In the genomic region with DNA sequence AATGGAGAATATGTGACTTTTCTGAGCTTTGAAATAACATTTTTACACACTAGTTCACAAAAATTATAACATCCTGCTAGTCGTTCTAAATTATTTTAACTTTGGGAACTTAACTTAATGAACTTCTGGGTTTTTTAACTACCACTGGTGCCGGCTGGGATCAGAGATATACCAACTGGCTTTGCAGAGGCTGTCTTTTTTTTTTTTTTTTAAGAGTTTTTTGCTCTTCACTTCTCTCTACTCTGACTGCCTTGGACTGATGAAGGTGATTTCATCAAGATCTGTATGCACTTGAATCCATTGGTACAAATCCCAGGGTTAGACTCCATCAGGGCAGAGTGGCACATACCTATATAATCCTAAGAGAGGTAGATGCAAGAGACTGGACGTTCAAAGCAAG, we compare ENCODE assay signal across 22 mouse cellular contexts. TPM values are rescaled to one million over a fixed set of nuclear protein-coding genes. Genes with fewer than 3 reads are reported as not detected.
DNase-seq lines count a peak whose midpoint lies in the region; ATAC-seq and TF ChIP-seq lines count a peak whose summit lies in the region.
"Had no signal": no experiment of that assay in that cellular context is flagged by ENCODE, and none has a peak within 500 bp of the region (broad histone marks: within the 10 kb centered on the region; RNA-seq: fewer than 3 reads in every experiment).

No protein-coding gene starts in this region.

- TF ChIP-seq CTCF in liver, postnatal 0 days (IDR thresholded peaks at IDR 0.05; ENCODE audit: low read depth): no peak

- H3K27me3 ChIP-seq in liver, embryonic 11.5 days (replicated peaks; ENCODE audit: control insufficient read depth, insufficient read depth, low read length): no peaks in the 10 kb centered on the region
- no peaks in the 10 kb centered on the region for H3K27me3 ChIP-seq in liver, postnatal 0 days (ENCODE audit: insufficient read depth, low read length)
- H3K27me3 ChIP-seq: embryonic facial prominence, embryonic 12.5 days; forebrain, embryonic 13.5 days; forebrain, embryonic 15.5 days; Patski had no signal

- H3K4me2 ChIP-seq in liver, embryonic 11.5 days: no peak overlapping the region
- no peak overlapping the region for H3K4me2 ChIP-seq in liver, postnatal 0 days (ENCODE audit: low read depth, low read length)
- H3K4me2 ChIP-seq: embryonic facial prominence, embryonic 12.5 days; forebrain, embryonic 13.5 days; forebrain, embryonic 15.5 days had no signal

- DNase-seq in heart, adult 11 months: peak; percentile 24
- no peak for DNase-seq in heart, postnatal 4 days
- peak; percentile 12 for DNase-seq in liver, embryonic 11.5 days (ENCODE audit: low spot score)
- DNase-seq in liver, postnatal 0 days: no peak
- no peak for DNase-seq in kidney, postnatal 25 days
- DNase-seq: adrenal gland, adult 8-10 months; adrenal gland, postnatal 14 days; adrenal gland, postnatal 36 days; B cell, adult 2 months; cerebellum, adult 11-12 months; cerebellum, adult 2 months; cerebellum, adult 9-10 months; cerebellum, postnatal 10 days; cerebellum, postnatal 25 days; forebrain, postnatal 0 days had no signal

- H3K4me1 ChIP-seq in liver, embryonic 11.5 days (replicated peaks; ENCODE audit: control insufficient read depth, insufficient read depth, low read length): peaks cover 7% of the 10 kb centered on the region; the same call in 1 of the 2 replicates
- H3K4me1 ChIP-seq in liver, postnatal 0 days (ENCODE audit: insufficient read depth): peaks cover 9% of the 10 kb centered on the region
- H3K4me1 ChIP-seq: embryonic facial prominence, embryonic 10.5 days; embryonic facial prominence, embryonic 12.5 days had no signal

- no peak overlapping the region for H3K9ac ChIP-seq in liver, embryonic 11.5 days (ENCODE audit: low read depth, low read length)
- no peak overlapping the region for H3K9ac ChIP-seq in liver, postnatal 0 days (replicated peaks)
- H3K9ac ChIP-seq: embryonic facial prominence, embryonic 12.5 days; forebrain, embryonic 13.5 days; forebrain, embryonic 15.5 days; forebrain, postnatal 0 days had no signal

- no peak overlapping the region for H3K27ac ChIP-seq in liver, embryonic 11.5 days (ENCODE audit: low read depth, low read length)
- H3K27ac ChIP-seq in liver, postnatal 0 days (ENCODE audit: low read depth): no peak overlapping the region
- H3K27ac ChIP-seq: embryonic facial prominence, embryonic 10.5 days; embryonic facial prominence, embryonic 12.5 days; forebrain, embryonic 13.5 days; forebrain, embryonic 15.5 days had no signal

- no peaks in the 10 kb centered on the region for H3K36me3 ChIP-seq in liver, embryonic 11.5 days (ENCODE audit: control insufficient read depth, insufficient read depth, low read length)
- H3K36me3 ChIP-seq in liver, postnatal 0 days (replicated peaks; ENCODE audit: insufficient read depth, low read length): no peaks in the 10 kb centered on the region
- H3K36me3 ChIP-seq: embryonic facial prominence, embryonic 12.5 days; forebrain, embryonic 15.5 days had no signal

- H3K4me3 ChIP-seq in liver, embryonic 11.5 days (ENCODE audit: low read depth, low read length): no peak overlapping the region
- no peak overlapping the region for H3K4me3 ChIP-seq in liver, postnatal 0 days (ENCODE audit: low read depth, low read length)
- H3K4me3 ChIP-seq: embryonic facial prominence, embryonic 10.5 days; embryonic facial prominence, embryonic 12.5 days; forebrain, embryonic 13.5 days; forebrain, embryonic 15.5 days had no signal

- no peak for TF ChIP-seq EP300 in liver, postnatal 0 days (IDR thresholded peaks at IDR 0.05; ENCODE audit: low read depth)

- no peak for ATAC-seq in liver, embryonic 11.5 days (replicated peaks; ENCODE audit: low FRiP score)
- no peak for ATAC-seq in liver, postnatal 0 days
- ATAC-seq: activated CD4-positive, CD25-positive, alpha-beta regulatory T cell, adult 4 months; CD4-positive, CD25-positive, alpha-beta regulatory T cell, adult 4 months; forebrain, embryonic 13.5 days; forebrain, embryonic 15.5 days; forebrain, postnatal 0 days; Patski had no signal

- no peaks in the 10 kb centered on the region for H3K9me3 ChIP-seq in liver, embryonic 11.5 days (ENCODE audit: control insufficient read depth, low read length)
- H3K9me3 ChIP-seq in liver, postnatal 0 days (ENCODE audit: low read length): no peaks in the 10 kb centered on the region
- H3K9me3 ChIP-seq: embryonic facial prominence, embryonic 10.5 days; embryonic facial prominence, embryonic 12.5 days; forebrain, embryonic 13.5 days; forebrain, embryonic 15.5 days had no signal

- WGBS in liver, embryonic 11.5 days: 62% methylated on average over 3 of the region's 3 CpGs
- 68% methylated on average over 3 of the region's 3 CpGs for WGBS in liver, postnatal 0 days (ENCODE audit: insufficient replicate concordance)

RNA-seq across cellular contexts. Expression of a gene that starts 11.5 kb away (rescaled TPM):
- 10 to 100 TPM; 45.6 to 47.5 TPM for total RNA-seq in heart, postnatal 4 days (2021)
- polyA plus RNA-seq in liver, embryonic 11.5 days (2014; fragmentation: Nextera tagmentation; extraction: Ambion mirVana): 49.1 and 51.2 TPM in 2 replicates
- 17.1 and 17.3 TPM in 2 replicates for polyA plus RNA-seq in liver, postnatal 0 days (2015; fragmentation: Nextera tagmentation; extraction: Ambion mirVana)

Comparison
In these comparisons a context has a peak if more than half of its experiments do, and no peak if none do; other contexts are left out.
1. DNase-seq: peak in heart, adult 11 months (single experiment) and liver, embryonic 11.5 days (single experiment); none in heart, postnatal 4 days (single experiment), liver, postnatal 0 days (single experiment) and kidney, postnatal 25 days (0 of 2).